Mouse (Mus musculus) lung, embryonic 16.5 days (tissue): ENCODE measurements around the gene Cptp. TPM values are rescaled to one million over a fixed set of nuclear protein-coding genes. Genes with fewer than 3 reads are reported as not detected.
A peak's percentile ranks its signal among the peaks of the same experiment; 100 is the strongest.

Source experiments
- ATAC-seq: fragments of 200-750 bp; cut with Nextera tagmentation; 2 replicates; pipeline ENCODE4 v1.8.0; 2017; ENCODE audit warnings: low read depth, mild to moderate bottlenecking, moderate library complexity
- H3K27ac ChIP-seq: fragments of 300-500 bp; sonication (generic); 2 replicates; pipeline ENCODE4 v1.5.1; 2014; ENCODE audit warnings: mild to moderate bottlenecking, control low read depth, low read length
- H3K27me3 ChIP-seq: fragments of 300-500 bp; sonication (generic); 2 replicates; pipeline ENCODE4 v1.6.1; 2014; ENCODE audit warnings: low read depth, low read length, mixed read lengths; ENCODE audit not compliant: control insufficient read depth, insufficient read depth
- H3K36me3 ChIP-seq: fragments of 300-500 bp; sonication (generic); 2 replicates; pipeline ENCODE4 v1.6.1; 2014; ENCODE audit warnings: low read length; ENCODE audit not compliant: control insufficient read depth, insufficient read depth
- H3K4me1 ChIP-seq: fragments of 300-500 bp; sonication (generic); replicated peaks from 2 replicates; pipeline ENCODE4 v1.6.1; 2014; ENCODE audit warnings: low read length, mixed read lengths; ENCODE audit not compliant: control insufficient read depth, insufficient read depth
- H3K4me2 ChIP-seq: fragments of 300-500 bp; sonication (generic); 2 replicates; pipeline ENCODE4 v1.6.1; 2014; ENCODE audit warnings: low read depth, low read length, control low read depth
- H3K4me3 ChIP-seq: fragments of 300-500 bp; sonication (generic); 2 replicates; pipeline ENCODE4 v1.5.1; 2014; ENCODE audit warnings: mild to moderate bottlenecking, low read length, control low read depth
- H3K9ac ChIP-seq: fragments of 300-500 bp; sonication (generic); 2 replicates; pipeline ENCODE4 v1.6.1; 2014; ENCODE audit warnings: low read length, control low read depth
- H3K9me3 ChIP-seq: fragments of 300-500 bp; sonication (generic); 2 replicates; pipeline ENCODE4 v1.6.1; 2016; ENCODE audit warnings: low read length; ENCODE audit not compliant: control insufficient read depth
- WGBS: fragments of 180-500 bp; shearing (Covaris S2); extraction: QIAGEN DNeasy Blood & Tissue Kit; methylation state at CpG from one replicate; pipeline ENCODE4 v1.1.7; 2014; 5-methylcytosine and 5-hydroxymethylcytosine counted together
- polyA plus RNA-seq: library from polyadenylated mRNA; unstranded; fragments of >200 nt; fragmentation: Nextera tagmentation; extraction: Ambion mirVana; gene quantifications from 2 replicates; pipeline ENCODE4 v1.2.1, GENCODE M21; 2015

Gene Cptp
- polyA plus RNA-seq, 1 experiment from 2014 or later, result 16.4 TPM

GRCm38 (mm10) chr4:155891551-155892001, 22.3 kb upstream of the Cptp start, which contains the start of the genes Pusl1 and Acap3:
Pusl1 (minus strand) TSS chr4:155891781.
Acap3 (plus strand) TSS chr4:155891822.
- Histone ChIP-seq H3K9ac (peak within 1 kb of the TSS; percentile 95), H3K4me3 (peak within 1 kb of the TSS; percentile 90), H3K9me3 (no peaks in the 10 kb centered on the region), H3K27ac (peak within 1 kb of the TSS; percentile 99), H3K4me2 (peak within 1 kb of the TSS; percentile 91), H3K4me1 (peaks cover 37% of the 10 kb centered on the region), H3K36me3 (peaks cover 13% of the 10 kb centered on the region; the same call in 1 of the 2 replicates), H3K27me3 (no peaks in the 10 kb centered on the region)
- peak; percentile 91 for ATAC-seq
- under 1% methylated on average over 52 of the region's 52 CpGs for WGBS

GRCm38 (mm10) chr4:155891011-155891471, 21.8 kb upstream of the Cptp start:
- peaks cover 37% of the 10 kb centered on the region for H3K4me1 ChIP-seq
- 0% methylated on average over 34 of the region's 34 CpGs for WGBS
- H3K9ac ChIP-seq, result peak overlapping the region; percentile 73
- H3K36me3 ChIP-seq, result peaks cover 17% of the 10 kb centered on the region; the same call in 1 of the 2 replicates
- H3K27ac ChIP-seq, result no peak overlapping the region
- no peak for ATAC-seq
- H3K27me3 ChIP-seq, result no peaks in the 10 kb centered on the region
- peak overlapping the region; percentile 90 for H3K4me3 ChIP-seq
- H3K9me3 ChIP-seq, result no peaks in the 10 kb centered on the region
- H3K4me2 ChIP-seq, result peak overlapping the region; percentile 91

- ATAC-seq, result no peak
- 74% methylated on average over 5 of the region's 5 CpGs for WGBS
- peaks cover 23% of the 10 kb centered on the region for H3K36me3 ChIP-seq
Observed at GRCm38 (mm10) chr4:155889316-155889715, 20.1 kb upstream of the Cptp start.

GRCm38 (mm10) chr4:155888181-155888580, 18.9 kb upstream of the Cptp start:
- Histone ChIP-seq H3K9ac (no peak overlapping the region), H3K4me3 (no peak overlapping the region), H3K9me3 (no peaks in the 10 kb centered on the region), H3K27ac (no peak overlapping the region), H3K4me2 (no peak overlapping the region), H3K4me1 (peaks cover 11% of the 10 kb centered on the region), H3K27me3 (no peaks in the 10 kb centered on the region), H3K36me3 (peaks cover 23% of the 10 kb centered on the region)
- 88% methylated on average over 9 of the region's 9 CpGs for WGBS
- ATAC-seq, result no peak

More at GRCm38 (mm10) chr4:155889316-155889715, 20.1 kb upstream of the Cptp start:
- no peaks in the 10 kb centered on the region for H3K27me3 ChIP-seq
- no peaks in the 10 kb centered on the region for H3K9me3 ChIP-seq
- H3K4me1 ChIP-seq, result peaks cover 23% of the 10 kb centered on the region
- H3K27ac ChIP-seq, result no peak overlapping the region
- no peak overlapping the region for H3K4me2 ChIP-seq
- H3K4me3 ChIP-seq, result no peak overlapping the region
- H3K9ac ChIP-seq, result no peak overlapping the region

GRCm38 (mm10) chr4:155887674-155888073, 18.4 kb upstream of the Cptp start:
- peaks cover 23% of the 10 kb centered on the region for H3K36me3 ChIP-seq
- no peaks in the 10 kb centered on the region for H3K27me3 ChIP-seq
- ATAC-seq, result no peak
- H3K9ac ChIP-seq, result no peak overlapping the region
- 88% methylated on average over 10 of the region's 10 CpGs for WGBS
- no peak overlapping the region for H3K4me3 ChIP-seq
- H3K27ac ChIP-seq, result no peak overlapping the region
- H3K9me3 ChIP-seq, result no peaks in the 10 kb centered on the region
- H3K4me1 ChIP-seq, result peaks cover 8% of the 10 kb centered on the region
- H3K4me2 ChIP-seq, result no peak overlapping the region

GRCm38 (mm10) chr4:155886330-155886729, 17.1 kb upstream of the Cptp start:
- Histone ChIP-seq H3K27ac (no peak overlapping the region), H3K9ac (no peak overlapping the region), H3K4me2 (no peak overlapping the region), H3K4me3 (no peak overlapping the region), H3K36me3 (peaks cover 23% of the 10 kb centered on the region), H3K27me3 (no peaks in the 10 kb centered on the region), H3K9me3 (no peaks in the 10 kb centered on the region), H3K4me1 (peaks cover 8% of the 10 kb centered on the region)
- no peak for ATAC-seq
- WGBS, result 96% methylated on average over 5 of the region's 5 CpGs

GRCm38 (mm10) chr4:155883587-155883986, 14.3 kb upstream of the Cptp start:
- H3K4me3 ChIP-seq, result no peak overlapping the region
- peak; percentile 43; the same call in 1 of the 2 replicates for ATAC-seq
- H3K27ac ChIP-seq, result peak overlapping the region; percentile 82
- 67% methylated on average over 3 of the region's 3 CpGs for WGBS
- peaks cover 24% of the 10 kb centered on the region for H3K36me3 ChIP-seq
- H3K4me2 ChIP-seq, result no peak overlapping the region
- H3K4me1 ChIP-seq, result no peaks in the 10 kb centered on the region; the same call in 1 of the 2 replicates
- H3K27me3 ChIP-seq, result no peaks in the 10 kb centered on the region
- H3K9ac ChIP-seq, result no peak overlapping the region
- no peaks in the 10 kb centered on the region for H3K9me3 ChIP-seq

- no peak for ATAC-seq
- 81% methylated on average over 7 of the region's 7 CpGs for WGBS
- no peak overlapping the region for H3K4me2 ChIP-seq
- no peak overlapping the region for H3K9ac ChIP-seq
- no peaks in the 10 kb centered on the region for H3K27me3 ChIP-seq
- no peak overlapping the region for H3K27ac ChIP-seq
- H3K4me1 ChIP-seq, result peaks cover 18% of the 10 kb centered on the region
- peaks cover 29% of the 10 kb centered on the region for H3K36me3 ChIP-seq
- H3K4me3 ChIP-seq, result no peak overlapping the region
- H3K9me3 ChIP-seq, result no peaks in the 10 kb centered on the region
Observed at GRCm38 (mm10) chr4:155871404-155871803, 2.2 kb upstream of the Cptp start.

GRCm38 (mm10) chr4:155868614-155869298, 484 bp downstream of the Cptp start:
- Histone ChIP-seq H3K4me2 (peak overlapping the region; percentile 84), H3K9me3 (no peaks in the 10 kb centered on the region), H3K27me3 (no peaks in the 10 kb centered on the region), H3K4me1 (peaks cover 18% of the 10 kb centered on the region), H3K9ac (peak overlapping the region; percentile 84), H3K27ac (peak overlapping the region; percentile 36), H3K36me3 (peaks cover 23% of the 10 kb centered on the region), H3K4me3 (peak overlapping the region; percentile 80)
- peak; percentile 41 for ATAC-seq
- WGBS, result 7% methylated on average over 22 of the region's 22 CpGs
